Mouse (Mus musculus) heart, embryonic 14.5 days (tissue): ENCODE measurements around the gene Emc3. TPM values are rescaled to one million over a fixed set of nuclear protein-coding genes. Genes with fewer than 3 reads are reported as not detected.
A peak's percentile ranks its signal among the peaks of the same experiment; 100 is the strongest.

Source experiments
- ATAC-seq: fragments of 200-750 bp; cut with Nextera tagmentation; 2 replicates; pipeline ENCODE4 v1.8.0; 2017; ENCODE audit warnings: low read depth, moderate TSS enrichment; ENCODE audit not compliant: insufficient number of reproducible peaks, insufficient read depth, low FRiP score
- H3K27ac ChIP-seq, 2 experiments: fragments of 200-500 bp in 1 of 2; fragments of 300-500 bp in 1 of 2; sonication (generic) in 1 of 2; replicated peaks in 1 of 2; 2 replicates each; pipeline ENCODE4 v1.5.1; 2012 to 2014; ENCODE audit warnings: low read depth in 2 of 2, low read length in 2 of 2, control low read depth in 1 of 2, mild to moderate bottlenecking in 1 of 2, mixed read lengths in 1 of 2; ENCODE audit not compliant: control insufficient read depth in 1 of 2, insufficient read depth in 1 of 2
- H3K27me3 ChIP-seq: fragments of 300-500 bp; sonication (generic); 2 replicates; pipeline ENCODE4 v1.6.1; 2014; ENCODE audit warnings: mild to moderate bottlenecking, low read length, control low read depth; ENCODE audit not compliant: control insufficient read depth, insufficient read depth
- H3K36me3 ChIP-seq: fragments of 300-500 bp; sonication (generic); 2 replicates; pipeline ENCODE4 v1.6.1; 2014; ENCODE audit warnings: mild to moderate bottlenecking, control low read depth, low read length, mixed read lengths; ENCODE audit not compliant: control insufficient read depth, insufficient read depth
- H3K4me1 ChIP-seq, 2 experiments: fragments of 200-500 bp in 1 of 2; fragments of 300-500 bp in 1 of 2; sonication (generic) in 1 of 2; 2 replicates each; pipeline ENCODE4 v1.6.1; 2012 to 2014; ENCODE audit warnings: low read length in 2 of 2, control low read depth in 1 of 2, mixed read lengths in 1 of 2; ENCODE audit not compliant: control insufficient read depth in 2 of 2, insufficient read depth in 2 of 2
- H3K4me2 ChIP-seq: fragments of 300-500 bp; sonication (generic); 2 replicates; pipeline ENCODE4 v1.6.1; 2014; ENCODE audit warnings: mild to moderate bottlenecking, low read length
- H3K4me3 ChIP-seq, 2 experiments: fragments of 200-500 bp in 1 of 2; fragments of 300-500 bp in 1 of 2; sonication (generic) in 1 of 2; 2 replicates each; pipeline ENCODE4 v1.5.1; 2012 to 2014; ENCODE audit warnings: low read length in 2 of 2, mild to moderate bottlenecking in 2 of 2, control low read depth in 1 of 2, low read depth in 1 of 2, moderate library complexity in 1 of 2; ENCODE audit not compliant: control insufficient read depth in 1 of 2, insufficient read depth in 1 of 2
- H3K9ac ChIP-seq: fragments of 300-500 bp; sonication (generic); 2 replicates; pipeline ENCODE4 v1.6.1; 2014; ENCODE audit warnings: mild to moderate bottlenecking, low read length
- H3K9me3 ChIP-seq: fragments of 300-500 bp; sonication (generic); 2 replicates; pipeline ENCODE4 v1.6.1; 2016; ENCODE audit warnings: low read length, control low read depth; ENCODE audit not compliant: control insufficient read depth
- WGBS: fragments of 180-500 bp; shearing (Covaris S2); extraction: QIAGEN DNeasy Blood & Tissue Kit; methylation state at CpG from one replicate; pipeline ENCODE4 v1.1.7; 2014; 5-methylcytosine and 5-hydroxymethylcytosine counted together
- polyA plus RNA-seq: library from polyadenylated mRNA; unstranded; fragments of >200 nt; fragmentation: Nextera tagmentation; extraction: Ambion mirVana; gene quantifications from 2 replicates; pipeline ENCODE4 v1.2.1, GENCODE M21; 2014

The Emc3 gene
- 84.6 and 89.2 TPM in 2 replicates for polyA plus RNA-seq

DNA sequence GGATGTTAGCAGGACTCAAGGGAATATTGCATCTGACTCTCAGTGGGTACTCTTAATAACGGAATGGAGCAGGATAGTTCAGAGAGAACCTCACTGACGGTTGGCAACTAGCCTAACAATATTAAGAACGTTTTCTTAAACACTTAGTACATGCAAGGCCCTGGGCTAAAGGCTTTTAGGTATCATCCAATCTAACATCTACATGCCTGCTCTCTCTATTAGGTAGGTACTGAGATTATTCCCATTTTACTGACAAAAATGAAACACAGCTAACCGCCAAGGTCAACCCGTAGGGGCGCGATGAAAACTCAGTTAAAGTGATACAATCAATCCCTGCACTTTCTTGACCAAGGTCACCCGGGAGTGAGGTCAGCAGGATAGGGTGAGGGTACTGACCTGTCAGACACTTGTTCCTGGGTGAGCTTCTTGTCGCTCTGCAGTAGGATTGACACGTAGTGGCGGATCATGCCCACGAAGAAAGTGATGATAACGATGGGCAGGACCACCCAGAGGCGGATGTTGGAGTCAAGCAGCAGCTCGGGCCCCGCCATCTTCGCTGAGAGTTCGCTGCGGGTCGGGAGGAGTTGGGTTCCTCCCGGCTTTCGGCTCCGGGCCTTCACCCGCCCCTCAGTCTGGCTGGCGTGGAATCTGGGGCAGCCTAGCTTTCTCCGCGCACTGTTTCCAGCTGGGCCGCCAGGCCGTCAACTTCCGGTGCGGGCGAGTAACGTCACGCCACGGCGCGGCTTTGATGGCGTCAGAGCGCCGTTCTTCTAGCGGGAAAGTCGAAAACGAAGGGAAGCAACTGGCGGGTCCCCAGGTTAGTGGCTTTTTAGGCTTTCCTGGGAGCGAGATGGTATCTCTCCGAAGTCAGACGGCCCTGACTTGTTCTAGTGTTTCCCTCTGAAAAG lies at the start of gene Emc3, which contains the start of gene Fancd2:
TSS of gene Emc3 (minus strand) at position 721 of the 908 bp plus-strand sequence.
TSS of gene Fancd2 (plus strand) at position 751 of the 908 bp plus-strand sequence.
- H3K9ac ChIP-seq = peak within 1 kb of the TSS; percentile 88
- peak within 1 kb of the TSS; percentile 80 for H3K4me2 ChIP-seq
- H3K4me3 ChIP-seq = peak within 1 kb of the TSS; percentile 68 to 84
- H3K27ac ChIP-seq = peak within 1 kb of the TSS; percentile 36 to 71
- no peaks in the 10 kb centered on the region for H3K9me3 ChIP-seq
- ATAC-seq = peak; percentile 79; the same call in 1 of the 2 replicates
- peaks cover 0 to 12% of the 10 kb centered on the region in 2 experiments; a peak in 2 of 4 replicates for H3K4me1 ChIP-seq
- H3K27me3 ChIP-seq = no peaks in the 10 kb centered on the region
- H3K36me3 ChIP-seq = peaks cover 26% of the 10 kb centered on the region
- under 1% methylated on average over 47 of the region's 47 CpGs for WGBS

DNA sequence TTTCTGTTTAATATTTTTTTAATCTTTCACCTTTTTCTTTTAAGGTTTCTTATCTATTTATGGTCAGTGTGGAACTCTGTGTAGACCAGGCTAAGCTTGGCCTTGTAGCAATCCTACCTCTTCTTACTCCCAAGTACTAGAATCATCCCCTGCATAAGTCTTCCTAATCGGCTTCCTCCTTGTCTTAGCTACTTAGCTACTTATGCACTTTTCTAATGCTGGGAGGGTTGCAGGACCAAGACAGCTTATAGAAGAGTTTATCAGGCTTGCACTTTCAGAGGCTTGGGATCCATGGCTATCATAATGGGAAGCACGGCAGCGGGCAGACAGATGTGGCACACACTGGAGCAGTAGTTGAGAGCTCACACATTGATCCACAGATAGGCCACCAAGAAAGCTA lies 47.9 kb upstream of the Emc3 start:
- Histone ChIP-seq H3K4me1 (no peaks in the 10 kb centered on the region), H3K36me3 (peaks cover 41% of the 10 kb centered on the region), H3K9me3 (no peaks in the 10 kb centered on the region), H3K27me3 (no peaks in the 10 kb centered on the region), H3K27ac (no peak overlapping the region), H3K4me3 (no peak overlapping the region), H3K4me2 (no peak overlapping the region), H3K9ac (no peak overlapping the region)
- ATAC-seq = no peak
- 97% methylated on average over 3 of the region's 3 CpGs for WGBS

GRCm38 (mm10) chr6:113576044-113576443 lies 44.6 kb upstream of the Emc3 start:
- Histone ChIP-seq H3K9ac (no peak overlapping the region), H3K27me3 (no peaks in the 10 kb centered on the region), H3K9me3 (no peaks in the 10 kb centered on the region), H3K4me2 (no peak overlapping the region), H3K36me3 (peaks cover 45% of the 10 kb centered on the region), H3K4me3 (no peak overlapping the region), H3K27ac (no peak overlapping the region), H3K4me1 (no peaks in the 10 kb centered on the region)
- 95% methylated on average over 6 of the region's 6 CpGs for WGBS
- no peak for ATAC-seq

DNA sequence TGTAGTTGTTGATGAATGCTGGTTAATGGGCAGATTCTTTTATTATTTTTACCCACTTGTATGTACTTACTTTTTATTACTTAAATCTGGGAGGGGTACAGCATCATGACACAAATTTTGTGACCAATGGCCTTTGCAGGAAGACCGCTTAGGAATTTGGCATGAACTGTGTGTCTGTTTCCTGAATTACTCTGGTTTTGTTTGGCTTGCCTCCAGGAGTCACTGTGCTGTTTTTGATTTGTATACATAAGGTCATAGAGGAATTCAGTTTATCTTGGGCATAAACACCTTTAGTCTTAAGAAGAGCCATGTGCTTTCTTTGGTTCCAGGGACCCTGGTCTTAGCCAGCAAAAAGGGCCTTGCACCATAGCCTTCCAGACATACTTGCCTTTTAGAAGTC lies 33.1 kb upstream of the Emc3 start:
- H3K9me3 ChIP-seq = no peaks in the 10 kb centered on the region
- no peak overlapping the region for H3K9ac ChIP-seq
- no peaks in the 10 kb centered on the region for H3K4me1 ChIP-seq
- no peaks in the 10 kb centered on the region for H3K27me3 ChIP-seq
- no peak for ATAC-seq
- H3K36me3 ChIP-seq = peaks cover 47% of the 10 kb centered on the region
- 71% methylated on average over 1 of the region's 1 CpGs for WGBS
- no peak overlapping the region for H3K4me2 ChIP-seq
- H3K4me3 ChIP-seq = no peak overlapping the region
- no peak overlapping the region for H3K27ac ChIP-seq

DNA sequence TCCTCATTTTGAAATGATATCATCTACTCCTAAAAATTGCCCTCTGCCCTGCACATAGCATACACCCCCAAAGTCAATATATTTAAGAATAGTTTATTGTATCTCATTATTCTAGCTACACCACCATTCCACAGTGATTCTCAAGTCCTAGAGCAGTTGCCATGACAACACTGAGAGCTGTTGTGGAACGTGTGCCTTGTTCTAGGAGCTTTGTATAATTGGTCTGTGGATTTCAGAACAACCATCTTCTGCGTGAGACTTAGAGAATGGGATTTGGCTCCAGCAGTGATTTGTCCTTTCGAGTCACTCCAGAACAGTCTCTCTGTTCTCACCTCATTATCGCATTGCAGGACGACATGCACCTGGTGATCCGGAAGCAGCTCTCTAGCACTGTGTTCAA lies 28.3 kb upstream of the Emc3 start:
- Histone ChIP-seq H3K9ac (no peak overlapping the region), H3K9me3 (no peaks in the 10 kb centered on the region), H3K4me1 (no peaks in the 10 kb centered on the region), H3K4me3 (no peak overlapping the region), H3K27ac (no peak overlapping the region), H3K36me3 (peaks cover 44% of the 10 kb centered on the region; the same call in 1 of the 2 replicates), H3K27me3 (no peaks in the 10 kb centered on the region), H3K4me2 (no peak overlapping the region)
- ATAC-seq = no peak
- WGBS = 89% methylated on average over 6 of the region's 6 CpGs

DNA sequence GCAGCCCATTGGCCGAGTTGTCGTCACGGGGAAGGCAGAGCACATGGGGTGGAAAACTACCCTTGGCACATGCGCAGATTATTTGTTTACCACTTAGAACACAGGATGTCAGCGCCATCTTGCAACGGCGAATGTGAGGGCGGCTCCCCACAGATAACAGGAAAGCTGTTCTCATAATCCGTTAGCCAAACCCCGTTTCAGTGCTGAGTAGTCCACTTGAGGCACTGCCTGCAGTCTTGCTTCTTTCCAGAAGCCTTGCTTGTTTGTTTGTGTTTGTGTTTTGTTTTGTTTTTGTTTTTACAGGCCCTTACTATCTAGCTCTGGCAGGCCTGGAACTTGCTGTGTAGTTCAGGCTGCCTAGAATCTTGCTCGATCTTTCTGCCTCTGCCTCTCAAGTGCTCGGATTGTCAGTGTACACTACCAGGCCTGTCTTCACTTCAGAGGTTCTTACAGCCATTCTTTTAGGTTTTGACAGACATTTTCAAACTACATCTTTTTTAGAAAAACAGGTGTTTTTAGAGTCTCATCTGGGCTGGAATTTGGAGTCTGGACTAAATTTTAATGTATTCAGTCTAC lies 12.5 kb upstream of the Emc3 start:
- 88% methylated on average over 8 of the region's 12 CpGs for WGBS
- ATAC-seq = no peak
- H3K27me3 ChIP-seq = no peaks in the 10 kb centered on the region
- no peaks in the 10 kb centered on the region for H3K9me3 ChIP-seq
- H3K36me3 ChIP-seq = peaks cover 31% of the 10 kb centered on the region
- H3K9ac ChIP-seq = no peak overlapping the region
- H3K4me1 ChIP-seq = no peaks in the 10 kb centered on the region
- H3K4me3 ChIP-seq = no peak overlapping the region
- no peak overlapping the region for H3K4me2 ChIP-seq
- H3K27ac ChIP-seq = no peak overlapping the region

DNA sequence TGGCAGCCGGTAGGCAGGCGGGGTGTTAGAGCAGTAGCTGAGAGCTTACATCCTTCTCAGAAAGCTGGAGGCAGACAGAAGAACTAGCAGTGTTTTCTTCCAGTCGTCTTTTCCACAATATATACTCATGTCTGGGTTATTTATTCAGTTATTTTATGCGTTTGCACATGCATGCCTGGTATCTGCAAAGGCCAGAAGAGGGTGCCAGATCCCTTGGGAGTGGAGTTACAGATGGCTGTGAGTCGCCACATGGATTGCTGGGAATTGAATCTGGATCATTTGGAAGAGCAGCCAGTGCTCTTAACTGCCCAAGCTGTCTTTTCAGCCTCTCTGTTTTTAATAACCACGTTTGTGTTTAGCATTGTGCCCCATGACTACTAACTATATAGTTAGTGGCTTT lies 10.2 kb upstream of the Emc3 start:
- no peak overlapping the region for H3K27ac ChIP-seq
- H3K4me2 ChIP-seq = no peak overlapping the region
- ATAC-seq = no peak
- H3K9ac ChIP-seq = no peak overlapping the region
- no peaks in the 10 kb centered on the region for H3K9me3 ChIP-seq
- H3K4me3 ChIP-seq = no peak overlapping the region
- no peaks in the 10 kb centered on the region for H3K4me1 ChIP-seq
- 88% methylated on average over 6 of the region's 6 CpGs for WGBS
- no peaks in the 10 kb centered on the region for H3K27me3 ChIP-seq
- H3K36me3 ChIP-seq = peaks cover 41% of the 10 kb centered on the region
